Mouse (Mus musculus) heart, adult 2 months (tissue): ENCODE measurements around the gene Gon7. TPM values are rescaled to one million over a fixed set of nuclear protein-coding genes. Genes with fewer than 3 reads are reported as not detected.

ENCODE experiments used
- DNase-seq, 2 experiments: peaks; one replicate each; pipeline ENCODE4 v3.0.0; 2021
- H3K27ac ChIP-seq: fragments of 200-600 bp; 2 replicates; pipeline ENCODE4 v1.8.1; 2022
- H3K27me3 ChIP-seq: fragments of 200-500 bp; 2 replicates; pipeline ENCODE4 v1.6.1; 2012; ENCODE audit warnings: mild to moderate bottlenecking, low read length, inconsistent platforms, mixed read lengths; ENCODE audit not compliant: control insufficient read depth, insufficient read depth
- H3K36me3 ChIP-seq: fragments of 200-500 bp; 2 replicates; pipeline ENCODE4 v1.6.1; 2012; ENCODE audit warnings: low read length, inconsistent platforms; ENCODE audit not compliant: control insufficient read depth, insufficient read depth
- H3K4me1 ChIP-seq: fragments of 200-500 bp; 2 replicates; pipeline ENCODE4 v1.6.1; 2011; ENCODE audit warnings: low read length; ENCODE audit not compliant: control insufficient read depth, insufficient read depth
- H3K4me3 ChIP-seq: fragments of 200-600 bp; 2 replicates; pipeline ENCODE4 v1.8.1; 2022
- H3K79me2 ChIP-seq: fragments of 200-500 bp; replicated peaks from 2 replicates; pipeline ENCODE4 v1.6.1; 2012; ENCODE audit warnings: mild to moderate bottlenecking, inconsistent platforms, low read length, moderate library complexity, mixed read lengths; ENCODE audit not compliant: control insufficient read depth, insufficient read depth
- H3K9ac ChIP-seq: fragments of 200-500 bp; 2 replicates; pipeline ENCODE4 v1.6.1; 2012; ENCODE audit warnings: low read depth, mild to moderate bottlenecking, control low read depth, inconsistent platforms, low read length, mixed read lengths
- CTCF ChIP-seq: fragments of 200-600 bp; IDR thresholded peaks from 2 replicates; pipeline ENCODE4 v1.8.1; 2022; ENCODE audit warnings: antibody characterized with exemption, mild to moderate bottlenecking, moderate library complexity
- EP300 ChIP-seq: fragments of 200-500 bp; IDR thresholded peaks from 2 replicates; pipeline ENCODE4 v1.6.1; 2011; ENCODE audit warnings: low read depth, low read length, control low read depth; ENCODE audit not compliant: insufficient read depth
- POLR2A ChIP-seq: fragments of 200-500 bp; IDR thresholded peaks from 2 replicates; pipeline ENCODE4 v1.6.1; 2011; ENCODE audit warnings: mild to moderate bottlenecking, low read depth, low read length, control low read depth; ENCODE audit not compliant: insufficient read depth
- WGBS: fragments of 180-500 bp; shearing (Covaris S2); methylation state at CpG from one replicate; pipeline ENCODE4 v1.1.7; 2018; 5-methylcytosine and 5-hydroxymethylcytosine counted together
- intact Hi-C: fragments of 180-260 bp; cut with DNase I; formaldehyde crosslinking; loops from one replicate; pipeline ENCODE4 v1.15.1; 2025
- polyA plus RNA-seq: library from polyadenylated mRNA; depleted of rRNA; stranded (reverse); fragments of >200 nt; gene quantifications from 2 replicates; pipeline ENCODE4 v1.2.3, GENCODE M21; 2012
- total RNA-seq, 2 experiments: library from RNA; stranded (reverse); gene quantifications; 2 replicates each; pipeline ENCODE4 v1.2.3; 2021

Gene Gon7
- total and polyA plus RNA-seq, 3 experiments = 5.9 to 10.4 (median 9.8) TPM

- H3K27ac ChIP-seq = no peak overlapping the region
- H3K79me2 ChIP-seq = no peaks in the 10 kb centered on the region
- intact Hi-C loops = loop anchor here (10.0 kb wide), 1 partner anchor 219 kb away; no protein-coding TSS in a partner anchor
- no peaks in the 10 kb centered on the region for H3K27me3 ChIP-seq
- DNase-seq = no peak
- H3K4me3 ChIP-seq = no peak overlapping the region
- no peaks in the 10 kb centered on the region for H3K4me1 ChIP-seq
- WGBS = 85% methylated on average over 2 of the region's 2 CpGs
- TF ChIP-seq EP300 = no peak
- TF ChIP-seq POLR2A = no peak
- no peak for TF ChIP-seq CTCF
- H3K9ac ChIP-seq = no peak overlapping the region
- no peaks in the 10 kb centered on the region for H3K36me3 ChIP-seq
Observed at GRCm38 (mm10) chr12:102714116-102714515, 43.5 kb downstream of the Gon7 start.

GRCm38 (mm10) chr12:102713153-102713865 is 44.3 kb downstream of the Gon7 start:
- H3K79me2 ChIP-seq = no peaks in the 10 kb centered on the region
- H3K9ac ChIP-seq = no peak overlapping the region
- TF ChIP-seq EP300 (no peak), POLR2A (no peak), CTCF (no peak)
- no peaks in the 10 kb centered on the region for H3K4me1 ChIP-seq
- WGBS = 57% methylated on average over 20 of the region's 20 CpGs
- intact Hi-C loops = loop anchor here (10.0 kb wide), 1 partner anchor 219 kb away; no protein-coding TSS in a partner anchor
- no peak for DNase-seq
- no peaks in the 10 kb centered on the region for H3K36me3 ChIP-seq
- H3K27me3 ChIP-seq = no peaks in the 10 kb centered on the region
- no peak overlapping the region for H3K27ac ChIP-seq
- no peak overlapping the region for H3K4me3 ChIP-seq

- 60% methylated on average over 4 of the region's 4 CpGs for WGBS
- no peaks in the 10 kb centered on the region for H3K79me2 ChIP-seq
- intact Hi-C loops = loop anchor here (10.0 kb wide), 1 partner anchor 216 kb away; no protein-coding TSS in a partner anchor
Observed at GRCm38 (mm10) chr12:102710851-102711375, 46.7 kb downstream of the Gon7 start.

GRCm38 (mm10) chr12:102709896-102710295 is 47.7 kb downstream of the Gon7 start:
- TF ChIP-seq EP300 = no peak
- intact Hi-C loops = loop anchor here (5.0 to 10.0 kb wide), 3 partner anchors 32 to 355 kb away; partner anchors contain the start of genes Moap1 and Tmem251
- Histone ChIP-seq H3K79me2 (no peaks in the 10 kb centered on the region), H3K27ac (no peak overlapping the region), H3K27me3 (no peaks in the 10 kb centered on the region), H3K4me1 (peaks cover 1% of the 10 kb centered on the region; the same call in 1 of the 2 replicates), H3K36me3 (no peaks in the 10 kb centered on the region), H3K9ac (no peak overlapping the region), H3K4me3 (no peak overlapping the region)
- no peak for DNase-seq
- WGBS = 91% methylated on average over 5 of the region's 5 CpGs

More at GRCm38 (mm10) chr12:102710851-102711375, 46.7 kb downstream of the Gon7 start:
- Histone ChIP-seq H3K4me1 (no peaks in the 10 kb centered on the region), H3K27me3 (no peaks in the 10 kb centered on the region), H3K9ac (no peak overlapping the region), H3K27ac (no peak overlapping the region), H3K4me3 (no peak overlapping the region), H3K36me3 (no peaks in the 10 kb centered on the region)
- TF ChIP-seq EP300 (no peak), CTCF (no peak), POLR2A (no peak)
- DNase-seq = no peak

DNA sequence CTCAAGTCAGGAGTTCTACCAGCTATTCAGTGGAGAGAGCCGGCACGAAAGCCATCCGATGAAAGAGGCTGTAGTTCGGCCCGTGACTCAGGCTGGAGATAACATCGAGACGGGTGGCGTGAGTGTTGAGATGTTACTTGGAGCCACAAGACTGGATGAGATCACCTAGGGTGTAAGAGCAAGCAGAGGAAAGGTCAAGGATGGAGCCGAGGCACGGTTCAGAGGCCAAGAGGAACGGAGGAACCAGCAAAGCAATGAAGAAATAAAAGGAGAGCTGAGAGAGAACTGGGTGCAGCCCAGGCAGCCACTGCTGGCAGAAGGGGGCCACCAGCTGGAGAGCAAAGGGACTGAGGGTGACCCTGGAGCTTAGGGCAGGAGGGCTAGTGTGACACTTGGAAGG is 49.4 kb downstream of the Gon7 start:
- H3K4me1 ChIP-seq = peaks cover 5% of the 10 kb centered on the region; the same call in 1 of the 2 replicates
- intact Hi-C loops = loop anchor here (1.0 to 10.0 kb wide), 3 partner anchors 34 to 357 kb away; partner anchors contain the start of genes Moap1 and Tmem251
- no peak for TF ChIP-seq EP300
- TF ChIP-seq CTCF = peak; percentile 72
- no peaks in the 10 kb centered on the region for H3K79me2 ChIP-seq
- H3K27me3 ChIP-seq = no peaks in the 10 kb centered on the region
- H3K4me3 ChIP-seq = no peak overlapping the region
- WGBS = 36% methylated on average over 11 of the region's 11 CpGs
- H3K36me3 ChIP-seq = no peaks in the 10 kb centered on the region
- DNase-seq = peak; percentile 36 to 51
- H3K27ac ChIP-seq = no peak overlapping the region
- no peak overlapping the region for H3K9ac ChIP-seq

DNA sequence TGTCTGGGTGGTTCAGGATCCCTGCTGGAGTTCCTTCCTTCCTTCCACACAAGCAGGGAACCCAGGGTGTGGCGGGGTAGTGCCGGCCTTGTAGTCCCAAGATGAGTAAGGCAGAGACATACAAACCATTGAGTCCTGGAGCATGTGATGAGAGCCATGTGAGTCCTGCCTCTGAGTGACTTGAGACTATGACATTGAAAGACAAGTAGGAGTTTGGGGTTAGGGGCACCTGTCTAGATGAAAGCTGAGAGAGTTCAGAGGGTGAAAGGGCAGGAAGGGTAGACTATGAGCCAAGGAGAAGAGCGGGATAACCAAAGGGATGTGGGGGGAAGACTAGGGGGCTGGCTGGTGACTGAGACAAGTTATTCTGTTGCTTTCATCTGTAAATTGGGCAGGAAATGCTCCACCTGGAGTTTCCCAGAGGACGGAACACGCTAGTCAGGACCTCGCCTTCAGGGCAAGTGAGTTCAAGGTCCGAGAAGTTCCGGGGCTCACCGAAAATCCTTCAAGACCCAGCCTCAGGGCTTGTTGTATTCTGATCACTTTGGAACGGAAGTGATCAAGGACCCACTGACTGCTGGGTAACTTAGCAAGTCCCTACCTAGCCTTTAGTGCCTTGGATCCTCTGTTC is 50.7 kb downstream of the Gon7 start:
- no peaks in the 10 kb centered on the region for H3K79me2 ChIP-seq
- intact Hi-C loops = loop anchor here (5.0 to 10.0 kb wide), 2 partner anchors 35 to 358 kb away; partner anchors contain the start of genes Moap1 and Tmem251
- TF ChIP-seq CTCF (no peak), POLR2A (no peak), EP300 (no peak)
- no peak overlapping the region for H3K9ac ChIP-seq
- no peak overlapping the region for H3K4me3 ChIP-seq
- no peak for DNase-seq
- no peaks in the 10 kb centered on the region for H3K27me3 ChIP-seq
- WGBS = 85% methylated on average over 10 of the region's 10 CpGs
- no peaks in the 10 kb centered on the region for H3K36me3 ChIP-seq
- no peak overlapping the region for H3K27ac ChIP-seq
- H3K4me1 ChIP-seq = peaks cover 6% of the 10 kb centered on the region; the same call in 1 of the 2 replicates
